ENCODE assay signal across 9 mouse cellular contexts in genomic region chr5:147563511-147564139, GRCm38 (mm10).
DNase-seq lines count a peak whose midpoint lies in the region; ATAC-seq and TF ChIP-seq lines count a peak whose summit lies in the region.
"Had no signal": no experiment of that assay in that cellular context is flagged by ENCODE, and none has a peak within 500 bp of the region (broad histone marks: within the 10 kb centered on the region; RNA-seq: fewer than 3 reads in every experiment).

No protein-coding gene starts in this region.

- H3K36me3 ChIP-seq in neural tube, embryonic 11.5 days (ENCODE audit: control insufficient read depth, insufficient read depth, low read length), result no peaks in the 10 kb centered on the region
- H3K36me3 ChIP-seq in hindbrain, embryonic 15.5 days, result no peaks in the 10 kb centered on the region

- 47% methylated on average over 18 of the region's 18 CpGs for WGBS in neural tube, embryonic 11.5 days
- 42% methylated on average over 18 of the region's 18 CpGs for WGBS in hindbrain, embryonic 15.5 days

- no peak for DNase-seq in neural tube, embryonic 11.5 days (ENCODE audit: low spot score)
- DNase-seq in neural tube, embryonic 10.5 days (ENCODE audit: extremely low spot score, low spot score), result no peak
- DNase-seq in thymus, postnatal 25 days, result peak; percentile 12
- DNase-seq in frontal cortex, postnatal 36 days (ENCODE audit: low spot score in 2 of 2), result no peak
- no peak for DNase-seq in layer of hippocampus, adult 2 months (ENCODE audit: low spot score in 2 of 2)
- no peak for DNase-seq in urinary bladder, postnatal 4 days (ENCODE audit: low spot score in 2 of 2)
- DNase-seq: gastrocnemius, postnatal 14 days had no signal

- H3K4me3 ChIP-seq in neural tube, embryonic 11.5 days (ENCODE audit: low read depth, low read length), result no peak overlapping the region
- H3K4me3 ChIP-seq in hindbrain, embryonic 15.5 days, result no peak overlapping the region
- H3K4me3 ChIP-seq in layer of hippocampus, adult 2 months, result no peak overlapping the region

- H3K9ac ChIP-seq in neural tube, embryonic 11.5 days (ENCODE audit: low read length), result no peak overlapping the region
- no peak overlapping the region for H3K9ac ChIP-seq in hindbrain, embryonic 15.5 days

- no peaks in the 10 kb centered on the region for H3K4me1 ChIP-seq in neural tube, embryonic 11.5 days (ENCODE audit: control insufficient read depth, insufficient read depth, low read length)
- no peaks in the 10 kb centered on the region; the same call in 1 of the 2 replicates for H3K4me1 ChIP-seq in hindbrain, embryonic 15.5 days (replicated peaks)

- no peaks in the 10 kb centered on the region for H3K27me3 ChIP-seq in neural tube, embryonic 11.5 days (ENCODE audit: control insufficient read depth, insufficient read depth, low read length)
- no peaks in the 10 kb centered on the region for H3K27me3 ChIP-seq in hindbrain, embryonic 15.5 days

- H3K27ac ChIP-seq in neural tube, embryonic 11.5 days (ENCODE audit: low read depth, low read length), result no peak overlapping the region
- no peak overlapping the region for H3K27ac ChIP-seq in hindbrain, embryonic 15.5 days (replicated peaks)
- H3K27ac ChIP-seq in layer of hippocampus, adult 2 months, result no peak overlapping the region

- 0 out of 2 replicates have a peak overlapping the region, but pooled peaks have one; percentile 5 for H3K4me2 ChIP-seq in neural tube, embryonic 11.5 days (ENCODE audit: low read depth)
- H3K4me2 ChIP-seq in hindbrain, embryonic 15.5 days, result peak overlapping the region; percentile 31; the same call in 1 of the 2 replicates

- no peak for ATAC-seq in neural tube, embryonic 11.5 days (ENCODE audit: insufficient read depth, low FRiP score, low TSS enrichment)
- ATAC-seq in hindbrain, embryonic 15.5 days (ENCODE audit: low FRiP score, low read depth), result no peak
- ATAC-seq in megakaryocyte progenitor cell, adult 5-6 weeks (replicated peaks; ENCODE audit: poor library complexity), result peak; percentile 25; the same call in 1 of the 2 replicates

- TF ChIP-seq CTCF in layer of hippocampus, adult 2 months (conservative IDR thresholded peaks at IDR 0.05), result no peak

- no peaks in the 10 kb centered on the region for H3K9me3 ChIP-seq in neural tube, embryonic 11.5 days (ENCODE audit: control insufficient read depth, low read length)
- no peaks in the 10 kb centered on the region for H3K9me3 ChIP-seq in hindbrain, embryonic 15.5 days
